Mouse (Mus musculus) midbrain, postnatal 0 days (tissue): ENCODE data around the gene Slc25a44. TPM values are rescaled to one million over a fixed set of nuclear protein-coding genes. Genes with fewer than 3 reads are reported as not detected.

Source experiments
- ATAC-seq: fragments of 200-750 bp; cut with Nextera tagmentation; 2 replicates; pipeline ENCODE4 v1.8.0; 2017; ENCODE audit warnings: moderate number of reproducible peaks, mild to moderate bottlenecking, moderate TSS enrichment, moderate library complexity; ENCODE audit not compliant: low FRiP score
- DNase-seq: peaks from one replicate; pipeline ENCODE4 v3.0.0-alpha.2; 2015; ENCODE audit warnings: low spot score
- H3K27ac ChIP-seq: fragments of 300-500 bp; sonication (generic); 2 replicates; pipeline ENCODE4 v1.5.1; 2014; ENCODE audit warnings: low read depth, mild to moderate bottlenecking, low read length, mixed read lengths
- H3K27me3 ChIP-seq: fragments of 300-500 bp; sonication (generic); 2 replicates; pipeline ENCODE4 v1.6.1; 2014; ENCODE audit warnings: low read length, control low read depth, mixed read lengths; ENCODE audit not compliant: insufficient read depth
- H3K36me3 ChIP-seq: fragments of 300-500 bp; sonication (generic); 2 replicates; pipeline ENCODE4 v1.6.1; 2014; ENCODE audit warnings: low read length, control low read depth, mixed read lengths; ENCODE audit not compliant: insufficient read depth
- H3K4me1 ChIP-seq: fragments of 300-500 bp; sonication (generic); 2 replicates; pipeline ENCODE4 v1.6.1; 2014; ENCODE audit warnings: mild to moderate bottlenecking, control low read depth, antibody characterized with exemption, low read length, mixed read lengths; ENCODE audit not compliant: insufficient read depth
- H3K4me2 ChIP-seq: fragments of 300-500 bp; sonication (generic); 2 replicates; pipeline ENCODE4 v1.6.1; 2014; ENCODE audit warnings: low read depth, mild to moderate bottlenecking, low read length, mixed read lengths; ENCODE audit not compliant: poor library complexity, severe bottlenecking
- H3K4me3 ChIP-seq: fragments of 300-500 bp; sonication (generic); 2 replicates; pipeline ENCODE4 v1.5.1; 2014; ENCODE audit warnings: low read depth, mild to moderate bottlenecking, low read length, moderate library complexity
- H3K9ac ChIP-seq: fragments of 300-500 bp; sonication (generic); replicated peaks from 2 replicates; pipeline ENCODE4 v1.6.1; 2014; ENCODE audit warnings: mild to moderate bottlenecking, low read length, moderate library complexity, mixed read lengths; ENCODE audit not compliant: poor library complexity, severe bottlenecking
- H3K9me3 ChIP-seq: fragments of 300-500 bp; sonication (generic); 2 replicates; pipeline ENCODE4 v1.6.1; 2016; ENCODE audit warnings: low read length, control low read depth
- CTCF ChIP-seq: IDR thresholded peaks from 2 replicates; pipeline ENCODE4 v1.5.1; 2016; ENCODE audit warnings: antibody characterized with exemption, mild to moderate bottlenecking
- WGBS: fragments of 180-500 bp; shearing (Covaris S2); extraction: QIAGEN DNeasy Blood & Tissue Kit; methylation state at CpG from one replicate; pipeline ENCODE4 v1.1.7; 2014; 5-methylcytosine and 5-hydroxymethylcytosine counted together
- polyA plus RNA-seq: library from polyadenylated mRNA; unstranded; fragments of >200 nt; fragmentation: Nextera tagmentation; extraction: Ambion mirVana; gene quantifications from 2 replicates; pipeline ENCODE4 v1.2.1, GENCODE M21; 2015
- total RNA-seq: library from RNA; depleted of rRNA; stranded (reverse); fragments of >200 nt; gene quantifications from 2 replicates; pipeline ENCODE4 v1.2.3, GENCODE M21; 2014; rRNA removed

Slc25a44 gene
- total RNA-seq = 62.5 and 63.8 TPM in 2 replicates
- polyA plus RNA-seq = 35.9 and 38.7 TPM in 2 replicates

DNA sequence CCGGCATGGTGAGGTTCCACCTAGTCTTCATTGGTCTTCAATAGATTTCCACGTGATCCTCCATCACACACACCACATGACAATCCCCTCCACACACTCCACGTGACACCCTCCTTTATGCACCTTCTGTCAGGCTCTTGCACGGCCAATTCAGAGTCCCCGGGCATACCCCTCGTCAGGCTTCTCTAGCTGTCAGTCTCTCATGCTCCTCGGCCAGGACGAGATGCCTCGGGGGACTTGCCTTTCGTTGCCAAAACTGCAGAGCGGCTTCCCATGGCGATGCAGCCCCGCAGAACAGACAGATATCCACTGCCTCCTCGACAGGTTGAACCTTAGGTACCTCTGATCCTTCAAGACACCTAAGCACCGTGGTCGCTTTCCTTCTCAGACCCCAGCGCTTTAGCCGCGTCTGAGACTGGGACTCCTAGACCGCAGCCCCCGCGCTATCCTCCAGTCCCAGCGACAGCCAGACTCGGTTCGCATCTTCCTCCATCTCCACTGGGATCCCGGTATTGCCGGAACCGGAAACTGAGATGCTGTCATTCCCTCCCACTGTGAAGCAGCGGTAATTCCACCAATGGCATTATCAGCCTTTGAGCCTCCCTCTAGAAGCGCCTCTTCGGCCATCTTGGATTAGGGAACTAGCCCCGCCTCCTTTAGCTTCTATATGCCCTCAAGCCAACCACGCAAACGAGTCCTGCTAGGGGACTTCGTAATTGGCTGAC, at the start of gene Slc25a44:
Slc25a44 (minus strand) TSS at position 535 of the 725 bp plus-strand sequence.
- H3K4me2 ChIP-seq = peak within 1 kb of the TSS; percentile 82
- H3K27ac ChIP-seq = peak within 1 kb of the TSS; percentile 85
- H3K4me3 ChIP-seq = peak within 1 kb of the TSS; percentile 80
- no peak for TF ChIP-seq CTCF
- no peaks in the 10 kb centered on the region for H3K27me3 ChIP-seq
- under 1% methylated on average over 35 of the region's 35 CpGs for WGBS
- peak within 1 kb of the TSS; percentile 72 for H3K9ac ChIP-seq
- no peaks in the 10 kb centered on the region for H3K9me3 ChIP-seq
- peaks cover 16% of the 10 kb centered on the region; the same call in 1 of the 2 replicates for H3K4me1 ChIP-seq
- DNase-seq (peak; percentile 100), ATAC-seq (peak; percentile 96)
- peaks cover 18% of the 10 kb centered on the region for H3K36me3 ChIP-seq

DNA sequence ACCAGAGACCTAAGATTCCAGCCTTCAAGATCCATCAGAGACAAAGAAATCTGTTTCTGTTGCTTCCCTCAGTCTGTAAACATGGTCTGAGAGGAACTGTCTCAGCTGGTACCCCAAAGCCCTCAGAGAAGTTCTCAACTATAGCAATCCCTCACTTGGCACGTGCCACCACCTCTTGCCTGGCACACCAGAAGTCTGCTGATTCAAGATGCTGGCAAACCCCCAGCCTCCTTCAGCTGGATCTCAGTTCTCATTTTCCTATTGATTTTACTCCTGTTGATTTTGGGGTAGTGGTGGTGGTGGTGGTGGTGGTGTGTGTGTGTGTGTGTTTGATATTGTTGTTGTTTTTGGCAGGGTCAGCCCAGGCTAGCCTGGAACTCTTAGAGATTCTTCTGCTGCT, 48.6 kb upstream of the Slc25a44 start:
- Histone ChIP-seq H3K9me3 (no peaks in the 10 kb centered on the region), H3K4me2 (no peak overlapping the region), H3K4me1 (no peaks in the 10 kb centered on the region), H3K27me3 (no peaks in the 10 kb centered on the region), H3K36me3 (no peaks in the 10 kb centered on the region), H3K4me3 (no peak overlapping the region), H3K27ac (no peak overlapping the region), H3K9ac (no peak overlapping the region)
- WGBS = 80% methylated on average over 1 of the region's 1 CpGs
- no peak for ATAC-seq
- DNase-seq = no peak
- no peak for TF ChIP-seq CTCF

DNA sequence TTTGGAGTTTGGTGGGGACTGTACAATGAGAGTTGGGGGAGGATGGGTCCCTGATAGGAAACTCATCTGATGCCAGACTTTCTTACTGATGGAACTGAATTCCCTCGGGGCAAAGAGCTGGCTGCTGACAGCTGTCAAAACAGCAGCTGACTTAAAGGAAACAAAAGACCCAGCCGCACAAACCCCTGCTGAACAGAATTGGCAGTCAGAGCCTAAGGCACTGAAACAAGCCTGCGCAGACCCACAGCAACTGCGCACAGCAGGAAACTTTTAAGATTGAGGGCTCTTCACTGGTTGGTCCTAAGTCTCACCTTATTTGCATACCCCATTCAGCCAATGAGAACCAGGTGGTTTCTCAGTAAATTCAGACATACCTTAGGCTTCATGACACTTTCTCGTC, 48.1 kb upstream of the Slc25a44 start:
- Histone ChIP-seq H3K9me3 (no peaks in the 10 kb centered on the region), H3K4me1 (no peaks in the 10 kb centered on the region), H3K4me2 (no peak overlapping the region), H3K36me3 (no peaks in the 10 kb centered on the region), H3K27ac (no peak overlapping the region), H3K27me3 (no peaks in the 10 kb centered on the region), H3K9ac (no peak overlapping the region), H3K4me3 (no peak overlapping the region)
- peak; percentile 56 for DNase-seq
- 15% methylated on average over 5 of the region's 5 CpGs for WGBS
- no peak for TF ChIP-seq CTCF
- ATAC-seq = peak; percentile 65; the same call in 1 of the 2 replicates

DNA sequence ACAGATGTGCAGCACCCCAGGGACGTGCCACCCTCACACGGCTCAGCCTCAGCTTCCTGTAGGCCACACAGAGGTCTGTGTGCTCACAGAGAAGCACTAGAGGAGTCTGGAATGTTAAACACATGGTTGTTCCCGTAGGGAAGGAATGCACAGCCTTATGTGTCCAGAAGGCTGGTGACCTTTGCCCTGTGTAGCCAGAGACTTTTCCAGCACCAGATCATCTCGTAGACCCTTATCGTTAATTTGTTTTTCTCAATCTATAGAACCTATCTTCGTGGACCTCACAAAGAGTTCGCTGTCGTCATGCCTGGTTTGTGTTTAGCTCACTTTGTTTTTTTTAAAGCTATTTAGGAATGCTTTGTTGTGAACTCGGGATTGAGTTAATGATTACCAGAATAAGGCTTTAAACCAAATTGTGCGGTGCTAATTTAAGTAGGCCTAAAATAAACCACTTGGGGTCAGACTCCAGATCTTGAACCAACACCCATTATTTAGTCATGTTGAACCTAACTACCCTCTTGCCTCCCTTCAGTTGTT, 46.1 kb upstream of the Slc25a44 start:
- H3K4me1 ChIP-seq = no peaks in the 10 kb centered on the region
- ATAC-seq (no peak), DNase-seq (no peak)
- no peak overlapping the region for H3K9ac ChIP-seq
- 81% methylated on average over 10 of the region's 10 CpGs for WGBS
- no peaks in the 10 kb centered on the region for H3K36me3 ChIP-seq
- H3K27me3 ChIP-seq = no peaks in the 10 kb centered on the region
- no peak for TF ChIP-seq CTCF
- H3K4me3 ChIP-seq = no peak overlapping the region
- no peaks in the 10 kb centered on the region for H3K9me3 ChIP-seq
- H3K4me2 ChIP-seq = no peak overlapping the region
- no peak overlapping the region for H3K27ac ChIP-seq

DNA sequence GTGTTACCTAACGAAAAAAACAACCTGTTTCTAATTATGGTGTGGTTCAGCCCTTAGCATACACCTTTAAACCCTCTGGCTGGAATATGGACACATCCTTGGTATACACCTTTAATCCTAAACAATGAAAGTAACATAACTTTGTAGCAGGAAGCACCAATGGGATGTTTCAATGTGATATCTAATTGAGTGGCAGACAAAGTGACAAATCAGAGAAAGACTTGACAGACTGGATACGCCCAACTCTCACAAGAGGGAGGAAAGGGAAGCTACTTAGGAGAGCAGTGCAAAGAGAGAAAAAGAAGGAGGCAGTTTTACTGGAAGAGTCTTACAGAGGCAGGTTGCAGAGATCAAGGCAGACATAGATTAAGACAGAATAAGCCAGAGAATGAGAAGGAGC, 44.5 kb upstream of the Slc25a44 start:
- Histone ChIP-seq H3K27me3 (no peaks in the 10 kb centered on the region), H3K4me2 (no peak overlapping the region), H3K4me1 (no peaks in the 10 kb centered on the region), H3K9ac (no peak overlapping the region), H3K4me3 (no peak overlapping the region), H3K36me3 (no peaks in the 10 kb centered on the region), H3K9me3 (no peaks in the 10 kb centered on the region), H3K27ac (no peak overlapping the region)
- no peak for DNase-seq
- WGBS = 85% methylated on average over 2 of the region's 2 CpGs
- no peak for ATAC-seq
- TF ChIP-seq CTCF = no peak

DNA sequence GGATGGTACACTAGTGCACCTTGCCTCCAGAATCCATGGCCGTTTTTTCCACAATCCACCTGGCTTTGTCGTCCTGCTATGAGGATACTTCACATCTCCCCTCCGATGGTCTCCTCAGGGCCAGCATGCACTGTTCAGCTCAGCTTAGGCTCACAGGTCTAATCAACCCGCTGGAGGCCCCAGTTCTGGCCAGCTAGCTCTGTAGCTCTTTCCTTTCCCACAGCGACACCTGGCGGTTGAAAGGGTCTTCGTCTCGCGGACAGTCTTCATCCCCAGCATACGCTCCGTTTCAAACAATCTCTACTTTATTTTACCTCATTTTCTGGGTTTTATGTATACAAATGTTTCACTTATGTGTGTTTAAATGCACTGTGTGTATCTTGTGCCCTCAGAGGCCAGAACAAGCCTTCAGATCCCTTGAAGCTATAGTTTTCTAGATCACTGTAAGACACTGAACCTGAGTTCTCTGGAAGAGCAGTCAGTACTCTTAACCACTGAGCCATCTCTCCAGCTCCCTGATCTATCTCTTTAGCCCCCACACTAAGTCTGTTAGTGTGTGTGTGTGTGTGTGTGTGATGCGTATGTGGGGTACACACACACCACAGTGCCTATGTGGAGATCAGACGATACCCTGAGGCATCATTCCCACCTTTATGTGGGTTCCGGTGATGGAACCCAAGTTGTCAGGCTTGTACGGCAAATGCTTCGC, 42.3 kb upstream of the Slc25a44 start:
- H3K9ac ChIP-seq = no peak overlapping the region
- peak; percentile 93 for DNase-seq
- ATAC-seq = peak; percentile 80

More for the DNA sequence above, 42.3 kb upstream of the Slc25a44 start:
- Histone ChIP-seq H3K36me3 (no peaks in the 10 kb centered on the region), H3K4me1 (no peaks in the 10 kb centered on the region), H3K4me2 (no peak overlapping the region), H3K27me3 (no peaks in the 10 kb centered on the region), H3K27ac (no peak overlapping the region), H3K9me3 (no peaks in the 10 kb centered on the region), H3K4me3 (no peak overlapping the region)
- 28% methylated on average over 16 of the region's 16 CpGs for WGBS
- TF ChIP-seq CTCF = peak; percentile 94
